Mouse (Mus musculus) neural tube, postnatal 0 days (tissue): ENCODE measurements around the gene Sf3b4. TPM values are rescaled to one million over a fixed set of nuclear protein-coding genes. Genes with fewer than 3 reads are reported as not detected.

Experiments
- microRNA-seq: library from miRNA; unstranded; fragments of <30 nt; microRNA quantifications from one replicate; pipeline ENCODE4, GENCODE M21; 2016
- polyA plus RNA-seq: library from polyadenylated mRNA; unstranded; fragments of >200 nt; fragmentation: Nextera tagmentation; extraction: Ambion mirVana; gene quantifications from 2 replicates; pipeline ENCODE4 v1.2.1, GENCODE M21; 2015

Sf3b4 gene
- 116 and 128 TPM in 2 replicates for polyA plus RNA-seq

DNA sequence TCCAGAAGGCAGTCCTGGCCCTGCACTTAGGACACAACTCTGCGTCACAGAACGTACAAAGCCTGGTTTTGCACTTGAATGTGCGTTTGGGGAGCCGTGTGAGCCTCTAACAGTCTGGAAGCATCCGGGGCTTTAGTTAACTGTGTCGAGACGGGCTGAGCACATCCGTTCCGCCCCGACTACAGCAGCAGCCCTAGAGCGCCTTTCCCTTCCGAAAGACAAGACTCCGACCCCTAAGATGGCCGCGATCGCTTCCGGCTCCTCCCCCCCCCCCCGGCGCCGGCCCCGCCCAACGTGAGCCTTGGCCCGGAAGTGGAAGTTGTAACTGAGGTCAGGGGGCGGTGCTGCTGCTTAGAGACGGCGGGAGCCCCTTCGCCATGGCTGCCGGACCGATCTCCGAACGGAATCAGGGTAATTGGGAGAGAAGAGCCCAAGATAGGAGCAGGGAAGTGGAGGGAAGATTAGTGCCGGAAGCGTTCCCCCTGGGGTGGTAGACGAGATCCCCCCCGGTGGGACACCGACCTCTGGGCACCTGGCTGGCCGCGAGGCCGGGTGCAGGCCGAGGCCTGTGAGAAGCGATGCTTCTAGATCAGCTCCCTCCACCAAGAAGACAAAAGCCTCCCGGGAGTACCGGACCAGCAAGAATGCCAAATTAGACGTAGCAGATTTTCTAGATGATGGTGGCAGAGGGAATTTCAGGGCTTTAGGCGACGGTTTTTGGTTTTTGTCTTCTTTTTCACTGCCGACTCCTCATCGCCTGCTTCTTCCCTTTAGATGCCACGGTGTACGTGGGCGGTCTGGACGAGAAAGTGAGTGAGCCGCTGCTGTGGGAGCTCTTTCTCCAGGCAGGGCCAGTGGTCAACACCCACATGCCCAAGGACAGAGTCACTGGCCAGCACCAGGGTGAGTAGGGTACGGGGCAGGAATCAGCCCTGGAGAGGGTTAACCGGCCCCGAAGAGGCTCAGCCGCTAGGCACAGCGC is at the start of gene Sf3b4:
Sf3b4 (plus strand) TSS at position 136 of the 982 bp plus-strand sequence.

DNA sequence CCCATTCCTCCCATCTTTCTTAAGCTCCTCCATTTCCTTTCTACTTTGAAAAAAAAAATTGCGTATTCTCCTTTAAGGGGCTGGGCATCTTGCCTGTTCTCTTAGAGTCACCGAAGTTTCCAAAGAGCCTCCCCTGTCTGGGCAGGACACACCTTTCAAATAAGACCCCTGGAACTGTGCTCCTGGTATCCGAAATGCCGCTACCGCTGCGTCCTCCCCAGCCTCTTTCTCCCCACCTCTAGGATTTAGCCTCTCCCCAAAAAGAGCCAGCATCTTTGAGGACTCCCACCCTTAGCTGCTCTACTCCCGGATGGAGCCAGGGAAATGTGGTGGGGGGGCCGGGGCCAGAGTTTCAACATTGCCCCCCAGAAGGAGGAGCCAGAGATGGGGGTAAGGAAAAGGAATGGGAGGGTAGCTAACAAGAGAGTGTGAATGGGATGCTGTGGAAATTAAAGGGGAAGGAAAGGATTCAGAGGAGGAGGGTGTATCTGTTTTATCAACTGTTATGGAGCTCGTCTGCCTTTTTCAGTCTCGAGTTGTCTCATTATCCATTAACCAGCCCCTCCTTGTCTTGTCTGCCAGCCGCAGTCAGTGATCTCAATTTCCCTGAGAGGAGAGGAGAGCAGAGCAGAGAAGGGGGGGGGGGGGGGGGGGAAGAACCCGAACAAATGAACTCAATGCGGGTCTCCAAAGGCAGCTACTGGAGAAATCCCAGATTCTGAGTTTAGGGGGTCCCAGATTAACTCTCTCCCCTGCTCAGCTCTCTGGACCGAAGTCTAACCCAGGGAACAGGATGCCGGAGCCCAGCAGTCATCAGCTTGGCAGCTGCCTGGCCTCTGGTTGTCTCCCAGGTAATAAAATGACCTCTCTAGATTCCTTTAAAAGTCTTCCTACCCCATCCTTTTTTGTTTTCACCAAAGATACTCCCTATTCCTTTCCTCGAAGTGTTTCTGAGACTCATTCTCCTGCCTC is 10.0 kb upstream of the Sf3b4 start, which contains the start of gene Mtmr11:
Mtmr11 (plus strand) TSS at position 136 of the 972 bp plus-strand sequence.

DNA sequence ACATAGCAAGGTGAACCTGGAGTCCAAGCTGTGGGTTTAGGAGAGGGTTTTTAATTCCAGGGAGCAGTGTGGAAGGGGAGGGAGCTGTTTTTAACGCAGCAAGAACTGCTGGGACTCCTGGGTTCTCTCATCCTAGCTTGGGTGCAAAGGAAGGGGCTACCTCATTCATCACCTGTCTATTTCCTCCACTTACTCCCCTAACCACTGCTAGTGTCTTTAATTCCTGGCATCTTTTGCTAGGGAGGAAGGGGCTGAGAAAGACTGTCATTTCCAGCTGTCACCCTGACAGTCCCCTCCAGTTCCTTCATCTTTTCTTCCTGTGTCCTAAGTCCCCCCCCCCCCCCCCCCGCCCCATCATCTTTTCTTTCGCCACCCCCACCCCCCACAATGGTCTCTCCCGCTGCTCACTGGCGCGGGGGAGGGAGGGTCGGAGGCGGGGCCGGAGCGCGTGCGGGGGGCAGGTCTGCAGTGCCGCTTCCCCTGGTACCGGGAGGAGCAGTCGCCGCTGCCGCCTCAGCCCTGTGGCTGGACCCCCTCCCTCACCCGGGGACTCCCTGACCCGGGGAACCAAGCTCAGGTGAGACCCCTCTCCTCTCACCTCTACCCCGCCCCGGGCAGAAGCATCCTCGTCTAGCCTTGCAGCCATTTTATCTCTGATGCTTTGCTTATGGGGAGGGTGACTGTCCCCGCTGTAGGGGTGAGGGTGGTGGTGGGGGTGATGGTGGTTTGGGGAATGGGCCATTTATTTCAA is 8.8 kb downstream of the Sf3b4 start, which contains the start of gene Sv2a:
Sv2a (plus strand) TSS at position 425 of the 751 bp plus-strand sequence.

DNA sequence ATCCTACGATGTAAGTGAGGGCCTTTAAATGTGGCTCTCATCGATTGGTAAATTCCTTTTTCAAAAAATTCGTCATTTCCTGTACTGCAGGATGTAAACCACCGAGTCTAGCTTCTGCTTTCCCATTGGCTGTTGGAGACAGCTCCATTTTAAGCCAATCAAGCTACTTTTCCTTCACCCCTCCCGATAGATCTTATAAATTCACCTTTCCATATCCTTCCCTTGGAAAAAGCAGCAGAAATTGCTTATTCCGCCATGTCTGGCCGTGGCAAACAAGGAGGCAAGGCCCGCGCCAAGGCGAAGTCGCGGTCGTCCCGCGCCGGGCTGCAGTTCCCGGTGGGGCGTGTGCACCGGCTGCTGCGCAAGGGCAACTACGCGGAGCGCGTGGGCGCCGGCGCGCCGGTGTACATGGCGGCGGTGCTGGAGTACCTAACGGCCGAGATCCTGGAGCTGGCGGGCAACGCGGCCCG is 47.6 kb downstream of the Sf3b4 start, which contains the start of the genes Bola1 and Hist2h2ab:
Bola1 (minus strand) TSS at position 49 of the 470 bp plus-strand sequence.
Hist2h2ab (plus strand) TSS at position 205 of the 470 bp plus-strand sequence.

DNA sequence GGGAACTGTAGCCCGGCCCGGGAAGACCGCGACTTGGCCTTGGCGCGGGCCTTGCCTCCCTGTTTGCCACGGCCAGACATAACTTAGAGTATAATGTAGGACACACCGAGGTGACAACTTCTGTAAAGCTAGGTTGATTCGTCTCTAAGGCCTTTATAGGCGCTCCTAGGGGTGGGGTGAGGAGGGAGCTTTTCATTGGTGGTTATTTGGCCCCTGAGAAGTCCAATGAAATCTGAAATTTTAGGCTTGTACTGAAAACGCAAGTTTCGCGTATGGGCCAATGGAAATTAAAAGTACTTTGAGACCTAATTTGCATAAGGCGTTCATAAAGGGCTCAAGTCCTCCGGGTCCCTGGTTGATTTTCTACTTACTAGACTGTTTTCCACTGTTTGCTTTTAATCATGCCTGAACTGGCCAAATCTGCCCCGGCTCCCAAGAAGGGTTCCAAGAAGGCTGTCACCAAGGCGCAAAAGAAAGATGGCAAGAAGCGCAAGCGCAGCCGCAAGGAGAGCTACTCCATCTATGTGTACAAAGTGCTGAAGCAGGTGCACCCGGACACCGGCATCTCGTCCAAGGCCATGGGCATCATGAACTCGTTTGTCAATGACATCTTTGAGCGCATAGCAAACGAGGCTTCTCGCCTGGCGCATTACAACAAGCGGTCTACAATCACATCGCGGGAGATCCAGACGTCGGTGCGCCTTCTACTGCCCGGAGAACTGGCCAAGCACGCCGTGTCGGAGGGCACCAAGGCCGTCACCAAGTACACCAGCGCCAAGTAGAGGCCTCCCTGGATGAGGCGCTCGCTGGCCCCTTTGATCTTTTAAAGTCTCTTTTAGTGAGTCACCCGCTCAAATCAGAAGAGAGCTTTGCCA is 48.9 kb downstream of the Sf3b4 start, which contains the start of the genes Hist2h2ac and Hist2h2be:
Hist2h2ac (minus strand) TSS at position 116 of the 875 bp plus-strand sequence.
Hist2h2be (plus strand) TSS at position 355 of the 875 bp plus-strand sequence.

Small RNA genes within 50 kb of the gene (microRNA-seq; reads per million reads assigned to microRNA genes)
- not detected for gene Gm44492

Other genes starting within 250 kb of the Sf3b4 start
- gene Anp32e, start 243.1 kb upstream of the Sf3b4 start, polyA plus RNA-seq, result 80.1 and 84.7 TPM in 2 replicates
- gene Plekho1, start 176.3 kb upstream of the Sf3b4 start, polyA plus RNA-seq, result 37.5 and 41.6 TPM in 2 replicates
- 56.3 and 64.0 TPM in 2 replicates for gene Vps45, start 113.9 kb upstream of the Sf3b4 start, polyA plus RNA-seq
- gene Otud7b, start 67.8 kb upstream of the Sf3b4 start, polyA plus RNA-seq, result 13.2 and 16.9 TPM in 2 replicates
- 12.2 and 13.3 TPM in 2 replicates for gene Mtmr11, start 10.3 kb upstream of the Sf3b4 start, polyA plus RNA-seq
- gene Sv2a, start 8.8 kb downstream of the Sf3b4 start, polyA plus RNA-seq, result 133 and 142 TPM in 2 replicates
- gene Bola1, start 47.4 kb downstream of the Sf3b4 start, polyA plus RNA-seq, result 68.0 and 74.2 TPM in 2 replicates
- 0.93 TPM in 1 of 2 replicates, not detected in the other for gene Hist2h2ab, start 47.5 kb downstream of the Sf3b4 start, polyA plus RNA-seq
- 2.5 and 2.6 TPM in 2 replicates for gene Hist2h2ac, start 48.5 kb downstream of the Sf3b4 start, polyA plus RNA-seq
- 3.0 and 3.5 TPM in 2 replicates for gene Hist2h2be, start 48.8 kb downstream of the Sf3b4 start, polyA plus RNA-seq
- gene Hist2h3c2, start 66.8 kb downstream of the Sf3b4 start, polyA plus RNA-seq, result 0.76 and 1.1 TPM in 2 replicates
- 38.3 and 48.6 TPM in 2 replicates for gene Hist2h2aa2, start 67.9 kb downstream of the Sf3b4 start, polyA plus RNA-seq
- 8.1 and 14.3 TPM in 2 replicates for gene Hist2h2aa1, start 73.2 kb downstream of the Sf3b4 start, polyA plus RNA-seq
- 0.36 and 0.65 TPM in 2 replicates for gene Hist2h3c1, start 74.4 kb downstream of the Sf3b4 start, polyA plus RNA-seq
- 6.8 and 9.0 TPM in 2 replicates for gene Hist2h4, start 91.0 kb downstream of the Sf3b4 start, polyA plus RNA-seq
- 10.3 and 10.6 TPM in 2 replicates for gene Hist2h3b, start 96.3 kb downstream of the Sf3b4 start, polyA plus RNA-seq
- 1.4 TPM in 1 of 2 replicates, not detected in the other for gene Hist2h2bb, start 97.4 kb downstream of the Sf3b4 start, polyA plus RNA-seq
- 3.0 and 3.6 TPM in 2 replicates for gene Fcgr1, start 121.6 kb downstream of the Sf3b4 start, polyA plus RNA-seq